8 mouse cellular contexts compared by ENCODE assay signal in the genomic region with DNA sequence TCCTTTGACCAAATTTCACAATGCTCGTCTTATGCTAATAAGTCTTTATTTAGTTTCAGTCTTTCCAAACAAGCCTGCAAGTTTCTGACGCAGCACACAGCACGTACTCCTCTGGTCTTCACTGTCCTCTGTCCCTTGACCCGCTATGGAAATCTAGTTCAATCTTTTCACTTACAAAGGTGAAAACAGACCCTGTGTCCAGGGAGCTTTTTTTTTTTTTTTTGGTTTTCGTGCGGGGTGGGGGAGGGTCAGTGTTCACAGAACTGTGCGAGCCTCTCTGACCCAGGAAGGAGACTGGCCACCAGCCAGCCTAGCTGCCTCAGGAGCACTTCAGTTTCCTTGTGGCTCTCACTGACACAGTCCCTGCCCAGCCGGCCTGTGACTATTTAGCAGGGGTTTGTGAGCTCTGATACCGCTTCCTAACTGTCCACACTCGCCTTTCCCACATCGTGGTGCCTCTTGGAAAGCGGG. TPM values are rescaled to one million over a fixed set of nuclear protein-coding genes. Genes with fewer than 3 reads are reported as not detected.
DNase-seq lines count a peak whose midpoint lies in the region; ATAC-seq and TF ChIP-seq lines count a peak whose summit lies in the region.

No protein-coding gene starts in this region.

- peak; percentile 79 for DNase-seq in MEL (ENCODE audit: low read depth, low spot score)
- DNase-seq in cerebellum, adult 18-20 months = peak; percentile 87 to 89
- peak; percentile 80 for DNase-seq in heart, postnatal 4 days
- DNase-seq in layer of hippocampus, adult 8-10 months (ENCODE audit: low spot score in 2 of 2) = peak; percentile 28 to 39
- DNase-seq in urinary bladder, postnatal 25 days (ENCODE audit: low spot score) = peak; percentile 65

- H3K4me1 ChIP-seq in MEL (ENCODE audit: control insufficient read depth in 1 of 2, insufficient read depth in 2 of 2, low read length in 2 of 2) = peaks cover 12 to 22% of the 10 kb centered on the region in 2 experiments
- H3K4me1 ChIP-seq in lung, embryonic 16.5 days (replicated peaks; ENCODE audit: control insufficient read depth, insufficient read depth, low read length) = peaks cover 9% of the 10 kb centered on the region

- no peak for TF ChIP-seq CTCF in MEL (IDR thresholded peaks at IDR 0.05 in 2 of 3, conservative IDR thresholded peaks at IDR 0.05 in 1 of 3; ENCODE audit: control insufficient read depth in 1 of 3, insufficient read depth in 1 of 3, low read depth in 2 of 3, low read length in 3 of 3, poor library complexity in 1 of 3, severe bottlenecking in 1 of 3)

- H3K27ac ChIP-seq in MEL (ENCODE audit: control insufficient read depth, low read depth, low read length) = peak overlapping the region; percentile 98
- H3K27ac ChIP-seq in lung, embryonic 16.5 days (ENCODE audit: low read length) = peak overlapping the region; percentile 62

- TF ChIP-seq EP300 in MEL (IDR thresholded peaks at IDR 0.05; ENCODE audit: low read depth in 1 of 2, low read length in 2 of 2) = no peak

- H3K4me3 ChIP-seq in MEL (ENCODE audit: control insufficient read depth in 1 of 2, insufficient read depth in 1 of 2, low read depth in 2 of 2, low read length in 2 of 2) = peak overlapping the region; percentile 57 to 60
- peak overlapping the region; percentile 42 for H3K4me3 ChIP-seq in lung, embryonic 16.5 days (ENCODE audit: low read length)

- H3K27me3 ChIP-seq in MEL (ENCODE audit: control insufficient read depth in 1 of 2, insufficient read depth in 2 of 2, low read length in 2 of 2) = no peaks in the 10 kb centered on the region
- H3K27me3 ChIP-seq in lung, embryonic 16.5 days (ENCODE audit: control insufficient read depth, insufficient read depth, low read depth, low read length) = no peaks in the 10 kb centered on the region

- peaks cover 0 to 18% of the 10 kb centered on the region in 2 experiments; a peak in 2 of 4 replicates for H3K36me3 ChIP-seq in MEL (ENCODE audit: control insufficient read depth in 1 of 2, insufficient read depth in 2 of 2, low read length in 2 of 2)
- H3K36me3 ChIP-seq in lung, embryonic 16.5 days (ENCODE audit: control insufficient read depth, insufficient read depth, low read length) = no peaks in the 10 kb centered on the region

- peak overlapping the region; percentile 72 for H3K9ac ChIP-seq in MEL (ENCODE audit: control insufficient read depth, low read depth, low read length, poor library complexity, severe bottlenecking)
- H3K9ac ChIP-seq in lung, embryonic 16.5 days (ENCODE audit: low read length) = peak overlapping the region; percentile 52

- no peak for TF ChIP-seq RAD21 in MEL (IDR thresholded peaks at IDR 0.05; ENCODE audit: low read depth, low read length)

- WGBS in lung, embryonic 16.5 days = 5% methylated on average over 12 of the region's 12 CpGs

- peak overlapping the region; percentile 53 for H3K4me2 ChIP-seq in lung, embryonic 16.5 days (ENCODE audit: low read depth, low read length)

- no peaks in the 10 kb centered on the region for H3K9me3 ChIP-seq in MEL (replicated peaks; ENCODE audit: insufficient read depth, low read length)
- no peaks in the 10 kb centered on the region for H3K9me3 ChIP-seq in lung, embryonic 16.5 days (ENCODE audit: control insufficient read depth, low read length)

- peak in 1 of 2 experiments; percentile 34; a peak in 2 of 4 replicates for TF ChIP-seq POLR2A in MEL (IDR thresholded peaks at IDR 0.05; ENCODE audit: control insufficient read depth in 1 of 2, insufficient read depth in 1 of 2, low read depth in 1 of 2, low read length in 2 of 2, poor library complexity in 1 of 2)

- no peaks in the 10 kb centered on the region; the same call in 1 of the 2 replicates for H3K79me2 ChIP-seq in MEL (ENCODE audit: control insufficient read depth, insufficient read depth, low read length, poor library complexity)

- peak; percentile 71; the same call in 1 of the 2 replicates for ATAC-seq in frontal cortex, adult (ENCODE audit: low TSS enrichment)
- ATAC-seq in lung, embryonic 16.5 days (ENCODE audit: low read depth) = peak; percentile 93
- ATAC-seq in neutrophil, adult 5-6 weeks (ENCODE audit: extremely low read depth, insufficient number of reproducible peaks, low FRiP score, poor library complexity, severe bottlenecking) = peak; percentile 49

TF ChIP-seq in MEL, 35 proteins besides CTCF, POLR2A, EP300 and RAD21:
- TF ChIP-seq ZNF384 (IDR thresholded peaks at IDR 0.05; ENCODE audit: low read depth, low read length) (peak; percentile 88), MAZ (IDR thresholded peaks at IDR 0.05; ENCODE audit: low read depth, low read length) (no peak)
TF ChIP-seq in MEL: peak in this region for 1.

RNA-seq across cellular contexts. Expression of a gene that starts 16.6 kb away (rescaled TPM):
- total RNA-seq in MEL (2012; rRNA removed) = 324 and 400 TPM in 2 replicates
- 100 to 1,000 TPM in 1 of 2 experiments, not detected in 1; 282 TPM for polyA plus RNA-seq in MEL (2012; ENCODE audit: insufficient read depth in 1 of 2, insufficient read length in 2 of 2, low read depth in 1 of 2, low replicate concordance in 2 of 2, missing spikeins in 1 of 2)
- total RNA-seq in heart, postnatal 4 days (2021) = 100 to 1,000 TPM; 147 to 148 TPM
- 100 to 1,000 TPM; 118 to 124 (median 118) TPM for total RNA-seq in layer of hippocampus, adult 8-10 months (2022)
- polyA plus RNA-seq in lung, embryonic 16.5 days (2015; fragmentation: Nextera tagmentation; extraction: Ambion mirVana) = 393 and 421 TPM in 2 replicates
- 119 and 137 TPM in 2 replicates for total RNA-seq in neutrophil, adult 5-6 weeks (2017)

RNA-seq across cellular contexts. Expression of a gene that starts 38.0 kb away (rescaled TPM):
- 50.1 and 56.2 TPM in 2 replicates for total RNA-seq in MEL (2012; rRNA removed)
- polyA plus RNA-seq in MEL (2012; ENCODE audit: insufficient read depth in 1 of 2, insufficient read length in 2 of 2, low read depth in 1 of 2, low replicate concordance in 2 of 2, missing spikeins in 1 of 2) = 100 to 1,000 TPM in 1 of 2 experiments, 10 to 100 TPM in 1; 61.3 to 405 TPM
- total RNA-seq in heart, postnatal 4 days (2021) = 10 to 100 TPM; 73.4 to 73.9 TPM
- 10 to 100 TPM; 56.4 to 66.4 (median 63.2) TPM for total RNA-seq in layer of hippocampus, adult 8-10 months (2022)
- polyA plus RNA-seq in lung, embryonic 16.5 days (2015; fragmentation: Nextera tagmentation; extraction: Ambion mirVana) = 123 and 126 TPM in 2 replicates
- 66.5 and 83.9 TPM in 2 replicates for total RNA-seq in neutrophil, adult 5-6 weeks (2017)

Comparison
In these comparisons a context has a peak if more than half of its experiments do, and no peak if none do; other contexts are left out.
1. Peak in every context shown above with its lines: DNase-seq, ATAC-seq, H3K4me3 ChIP-seq and H3K27ac ChIP-seq.
2. DNase-seq: peak in every context shown above with its lines; median percentile 88 in cerebellum, adult 18-20 months; 80 in heart, postnatal 4 days; 79 in MEL; 65 in urinary bladder, postnatal 25 days; 34 in layer of hippocampus, adult 8-10 months.